Mouse (Mus musculus): ENCODE results near the gene Nanos3. TPM values are rescaled to one million over a fixed set of nuclear protein-coding genes. Genes with fewer than 3 reads are reported as not detected.

The Nanos3 gene
- 0.22 and 0.30 TPM in 2 replicates for polyA plus RNA-seq (2012; rRNA removed)

GRCm38 (mm10) chr8:84185117-84185516 is at the start of gene Nanos3:
TSS of gene Nanos3 (minus strand) at chr8:84185217.
- WGBS = 97% methylated on average over 7 of the region's 7 CpGs
- DNase-seq (ENCODE audit: low read depth, low spot score) = no peak

DNA sequence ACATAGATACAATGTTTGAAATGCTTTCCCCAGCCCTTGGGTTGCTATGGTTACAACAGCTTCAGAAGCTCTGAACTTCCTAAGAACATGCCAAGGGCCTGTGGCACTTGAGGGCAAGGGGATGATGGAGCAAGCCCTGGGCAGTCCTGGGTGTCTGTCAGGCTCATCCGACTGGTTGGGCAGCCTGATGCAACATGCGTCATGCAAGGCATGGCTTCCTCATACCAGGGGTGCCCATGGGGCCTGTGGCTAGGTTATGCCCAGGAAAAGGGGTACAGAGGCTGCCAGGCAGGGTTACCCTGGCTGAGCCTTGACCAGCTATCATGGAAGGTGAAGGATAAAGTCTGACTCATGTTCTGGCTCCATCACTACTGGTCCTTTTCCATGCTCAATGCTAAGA is 48.0 kb upstream of the Nanos3 start:
- no peak for DNase-seq (ENCODE audit: low read depth, low spot score)
- 77% methylated on average over 2 of the region's 2 CpGs for WGBS

- WGBS = 80% methylated on average over 17 of the region's 17 CpGs
- no peak for DNase-seq (ENCODE audit: low read depth, low spot score)
Measured at GRCm38 (mm10) chr8:84230735-84231134, 45.7 kb upstream of the Nanos3 start.

GRCm38 (mm10) chr8:84223322-84224029 is 38.5 kb upstream of the Nanos3 start:
- DNase-seq (ENCODE audit: low read depth, low spot score) = no peak
- WGBS = 92% methylated on average over 21 of the region's 21 CpGs

- 81% methylated on average over 9 of the region's 9 CpGs for WGBS
- no peak for DNase-seq (ENCODE audit: low read depth, low spot score)
Measured at GRCm38 (mm10) chr8:84222566-84223165, 37.6 kb upstream of the Nanos3 start.

GRCm38 (mm10) chr8:84220105-84220504 is 35.1 kb upstream of the Nanos3 start:
- no peak for DNase-seq (ENCODE audit: low read depth, low spot score)
- WGBS = 71% methylated on average over 7 of the region's 7 CpGs

- no peak for DNase-seq (ENCODE audit: low read depth, low spot score)
- 92% methylated on average over 5 of the region's 5 CpGs for WGBS
Measured at GRCm38 (mm10) chr8:84218143-84218542, 33.1 kb upstream of the Nanos3 start.

- WGBS = 94% methylated on average over 11 of the region's 11 CpGs
Measured at GRCm38 (mm10) chr8:84217206-84217605, 32.2 kb upstream of the Nanos3 start.

GRCm38 (mm10) chr8:84213277-84213676 is 28.3 kb upstream of the Nanos3 start:
- WGBS = 88% methylated on average over 4 of the region's 4 CpGs

More at GRCm38 (mm10) chr8:84217206-84217605, 32.2 kb upstream of the Nanos3 start:
- no peak for DNase-seq (ENCODE audit: low read depth, low spot score)

GRCm38 (mm10) chr8:84211881-84212563 is 27.0 kb upstream of the Nanos3 start:
- WGBS = 88% methylated on average over 31 of the region's 31 CpGs
- no peak for DNase-seq (ENCODE audit: low read depth, low spot score)

More at GRCm38 (mm10) chr8:84213277-84213676, 28.3 kb upstream of the Nanos3 start:
- DNase-seq (ENCODE audit: low read depth, low spot score) = no peak

GRCm38 (mm10) chr8:84211202-84211601 is 26.2 kb upstream of the Nanos3 start:
- WGBS = 85% methylated on average over 3 of the region's 3 CpGs
- no peak for DNase-seq (ENCODE audit: low read depth, low spot score)

- no peak for DNase-seq (ENCODE audit: low read depth, low spot score)
- WGBS = 56% methylated on average over 34 of the region's 34 CpGs
Measured at GRCm38 (mm10) chr8:84210167-84210791, 25.3 kb upstream of the Nanos3 start.

DNA sequence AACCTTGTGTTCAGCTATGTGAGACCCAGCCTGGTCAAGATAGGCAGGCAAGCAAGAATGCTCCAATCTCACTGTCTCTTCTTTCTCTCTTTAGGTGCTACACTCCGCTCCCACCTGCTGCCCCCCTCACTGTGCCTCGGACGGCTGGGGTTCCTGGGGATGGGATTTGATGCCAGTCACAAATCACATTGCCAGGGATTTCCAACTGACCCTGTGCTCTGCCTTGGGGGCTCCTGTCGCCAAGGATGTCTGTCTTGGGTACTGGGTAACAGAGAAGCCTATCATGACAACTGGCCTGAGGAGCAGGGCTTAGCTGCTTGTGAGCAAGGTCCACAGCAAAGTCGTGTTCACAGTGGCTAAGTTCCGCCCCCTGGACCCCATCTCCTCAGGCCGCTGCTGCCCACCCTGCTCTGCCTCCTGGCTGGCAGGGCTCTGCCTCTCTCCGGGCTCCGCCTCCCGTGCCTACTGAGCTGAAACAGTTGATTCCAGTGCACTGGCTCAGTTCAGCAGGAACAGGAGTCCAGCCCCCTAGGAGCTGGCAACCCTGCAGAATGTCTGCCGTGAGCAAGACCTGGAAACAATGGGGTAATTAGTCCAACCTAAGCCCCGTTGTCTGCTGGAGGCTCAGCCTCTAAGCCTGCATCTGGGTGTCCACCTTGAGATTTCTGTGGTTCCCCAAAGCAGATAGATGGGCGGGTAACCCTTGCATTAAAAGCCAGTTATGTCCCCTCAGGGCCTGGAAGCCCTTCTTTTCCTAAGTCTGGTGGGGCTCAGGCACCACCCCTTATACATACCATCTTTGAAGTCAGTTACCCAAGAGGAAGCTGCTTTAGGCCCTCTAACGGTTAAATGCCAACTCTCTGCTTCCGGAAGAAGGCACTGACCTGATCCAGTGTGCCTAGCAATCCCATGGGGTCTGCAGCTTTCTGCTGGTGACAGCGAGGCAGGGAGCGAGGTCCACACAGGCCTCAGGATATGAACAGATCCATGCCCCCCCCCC is 23.7 kb upstream of the Nanos3 start:
- no peak for DNase-seq (ENCODE audit: low read depth, low spot score)
- WGBS = 65% methylated on average over 17 of the region's 17 CpGs

GRCm38 (mm10) chr8:84207811-84208210 is 22.8 kb upstream of the Nanos3 start:
- 64% methylated on average over 7 of the region's 7 CpGs for WGBS
- DNase-seq (ENCODE audit: low read depth, low spot score) = no peak

DNA sequence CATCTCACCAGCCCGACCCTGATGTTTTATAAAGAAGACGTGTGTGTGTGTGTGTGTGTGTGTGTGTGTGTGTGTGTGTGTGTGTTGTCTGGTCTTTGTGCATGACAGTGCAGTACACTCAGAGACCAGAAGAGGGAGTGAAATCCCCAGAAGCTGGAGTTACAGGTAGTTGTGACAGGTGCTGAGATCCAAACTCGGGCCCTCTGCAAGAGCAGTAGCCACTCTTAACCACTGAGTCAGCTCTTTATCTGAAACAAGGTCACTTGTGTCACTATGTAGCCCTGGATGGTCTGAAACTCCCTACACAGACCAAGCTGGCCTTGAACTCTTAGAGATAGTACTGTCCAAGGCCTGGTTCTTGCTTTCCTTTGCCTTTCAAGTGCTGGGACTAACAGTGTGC is 21.6 kb upstream of the Nanos3 start:
- whole genome bisulfite sequencing = 89% methylated on average over 3 of the region's 3 CpGs
- no peak for DNase-seq (ENCODE audit: low read depth, low spot score)

DNA sequence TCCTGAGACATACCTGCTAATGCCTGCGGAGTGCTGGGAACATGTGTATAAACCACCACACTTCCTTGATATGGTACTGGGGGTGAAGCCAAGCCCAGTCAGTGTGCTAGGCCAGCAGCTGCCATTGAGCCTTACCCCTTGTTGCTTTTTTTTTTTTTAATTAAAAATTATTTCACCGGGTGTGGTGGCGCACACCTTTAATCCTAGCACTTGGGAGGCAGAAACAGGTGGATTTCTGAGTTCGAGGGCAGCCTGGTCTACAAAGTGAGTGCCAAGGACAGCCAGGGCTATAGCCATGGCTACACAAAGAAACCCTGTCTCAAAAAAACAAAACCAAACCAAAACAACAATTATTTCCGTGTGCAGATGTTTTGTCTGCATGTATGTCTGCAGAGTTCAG is 20.1 kb upstream of the Nanos3 start:
- no peak for DNase-seq (ENCODE audit: low read depth, low spot score)

DNA sequence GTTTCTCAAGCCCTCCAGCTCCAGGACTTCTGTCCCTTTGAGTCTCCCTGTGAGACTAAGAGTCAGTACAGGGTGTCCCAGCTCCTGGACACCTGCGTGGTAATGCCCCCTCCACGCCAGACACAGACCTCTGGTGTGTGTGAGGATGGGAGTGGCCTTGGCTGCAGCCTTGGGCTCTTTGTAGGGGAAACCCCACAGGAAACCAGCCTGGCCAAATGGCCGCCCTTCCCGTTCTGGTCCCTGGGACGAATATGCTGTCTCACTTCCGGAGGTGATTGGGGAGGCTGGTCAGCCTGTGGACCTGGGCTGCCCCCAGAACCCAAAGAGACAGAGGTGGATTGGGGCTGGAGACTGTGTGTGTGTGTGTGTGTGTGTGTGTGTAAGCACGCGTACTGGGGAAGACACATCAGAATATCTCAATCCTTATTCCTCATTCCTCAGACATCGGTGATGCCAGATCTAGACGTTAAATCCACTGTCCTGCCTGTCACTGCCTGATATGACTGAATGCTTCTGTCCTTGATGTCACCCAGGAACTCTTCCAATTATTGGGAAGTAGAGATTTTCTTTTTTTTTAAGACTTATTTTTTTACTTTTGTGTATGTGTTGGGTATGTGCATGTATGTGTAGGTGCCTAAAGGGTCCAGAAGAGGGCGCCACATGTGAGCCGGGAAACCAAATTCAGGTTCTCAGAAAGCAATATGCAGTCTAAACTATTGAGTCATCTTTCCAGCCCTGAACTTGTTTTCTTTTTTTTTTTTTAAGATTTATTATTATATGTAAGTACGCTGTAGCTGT is 19.2 kb upstream of the Nanos3 start:
- no peak for DNase-seq (ENCODE audit: low read depth, low spot score)
- WGBS = 40% methylated on average over 13 of the region's 13 CpGs

More for the DNA sequence above, 20.1 kb upstream of the Nanos3 start:
- 91% methylated on average over 5 of the region's 5 CpGs for WGBS
